Mouse (Mus musculus): ENCODE measurements at regions not wholly inside any gene's neighbourhood (a gene's known extent, or its start where the extent isn't known, plus 50 kb on each side); places are given as distances from the start of the nearest gene placed in this dataset.

- Histone ChIP-seq H3K9me3 (ENCODE audit: control insufficient read depth, low read length) (no peaks in the 10 kb centered on the region), H3K36me3 (ENCODE audit: control insufficient read depth, insufficient read depth, low read length) (no peaks in the 10 kb centered on the region), H3K4me1 (replicated peaks; ENCODE audit: control insufficient read depth, insufficient read depth, low read length) (no peaks in the 10 kb centered on the region), H3K4me3 (ENCODE audit: low read depth, low read length) (no peak overlapping the region), H3K9ac (ENCODE audit: low read depth, low read length) (no peak overlapping the region), H3K4me2 (no peak overlapping the region), H3K27ac (ENCODE audit: low read depth, low read length) (no peak overlapping the region), H3K27me3 (replicated peaks; ENCODE audit: control insufficient read depth, insufficient read depth, low read length) (no peaks in the 10 kb centered on the region)
- WGBS, result 71% methylated on average over 3 of the region's 3 CpGs
- ATAC-seq (replicated peaks; ENCODE audit: low FRiP score), result no peak
- no peak for DNase-seq (ENCODE audit: low spot score)
These were observed 1672.8 kb upstream of the 5930422O12Rik start for GRCm38 (mm10) chr8:31755737-31756136.

- no peaks in the 10 kb centered on the region for H3K36me3 ChIP-seq (ENCODE audit: control insufficient read depth, insufficient read depth, low read length)
- no peak overlapping the region for H3K9ac ChIP-seq (ENCODE audit: low read depth, low read length)
- H3K27ac ChIP-seq (ENCODE audit: low read depth, low read length), result no peak overlapping the region
- H3K27me3 ChIP-seq (replicated peaks; ENCODE audit: control insufficient read depth, insufficient read depth, low read length), result no peaks in the 10 kb centered on the region
- 81% methylated on average over 6 of the region's 6 CpGs for WGBS
- H3K4me2 ChIP-seq, result no peak overlapping the region
- no peak for ATAC-seq (replicated peaks; ENCODE audit: low FRiP score)
- H3K4me1 ChIP-seq (replicated peaks; ENCODE audit: control insufficient read depth, insufficient read depth, low read length), result no peaks in the 10 kb centered on the region
- no peaks in the 10 kb centered on the region for H3K9me3 ChIP-seq (ENCODE audit: control insufficient read depth, low read length)
- no peak overlapping the region for H3K4me3 ChIP-seq (ENCODE audit: low read depth, low read length)
- DNase-seq (ENCODE audit: low spot score), result no peak
These were observed 1666.4 kb upstream of the 5930422O12Rik start for GRCm38 (mm10) chr8:31762091-31762490.

All from liver, embryonic 11.5 days (tissue).